Mouse (Mus musculus) CH12.LX (cell line): ENCODE measurements around the gene Mettl3. TPM values are rescaled to one million over a fixed set of nuclear protein-coding genes. Genes with fewer than 3 reads are reported as not detected.
A peak's percentile ranks its signal among the peaks of the same experiment; 100 is the strongest.

Source experiments
- DNase-seq: peaks from one replicate; pipeline ENCODE4 v3.0.0-alpha.2; 2013; ENCODE audit errors: extremely low read depth
- H3K27ac ChIP-seq: 2 replicates; pipeline ENCODE4 v1.5.1; 2012; ENCODE audit warnings: low read depth, mild to moderate bottlenecking, control low read depth, moderate library complexity; ENCODE audit not compliant: insufficient read depth
- H3K27me3 ChIP-seq: replicated peaks from 2 replicates; pipeline ENCODE3; 2012; ENCODE audit warnings: inconsistent platforms
- H3K36me3 ChIP-seq, 2 experiments: replicated peaks in 1 of 2; 2 replicates each; pipeline versions ENCODE3 to v1.6.1; 2012; ENCODE audit warnings: inconsistent platforms in 1 of 2, low read length in 1 of 2, mild to moderate bottlenecking in 1 of 2, mixed read lengths in 1 of 2, moderate library complexity in 1 of 2; ENCODE audit not compliant: control insufficient read depth in 1 of 2, insufficient read depth in 1 of 2
- H3K4me1 ChIP-seq, 2 experiments: 2 replicates each; pipeline ENCODE4 v1.6.1; 2012; ENCODE audit warnings: inconsistent platforms in 1 of 2, moderate library complexity in 1 of 2; ENCODE audit not compliant: insufficient read depth in 2 of 2, control insufficient read depth in 1 of 2
- H3K4me2 ChIP-seq: 2 replicates; pipeline ENCODE4 v1.6.1; 2012; ENCODE audit warnings: low read depth, mild to moderate bottlenecking, control low read depth; ENCODE audit not compliant: poor library complexity, insufficient read depth, severe bottlenecking
- H3K4me3 ChIP-seq, 3 experiments: fragments of 150-350 bp in 1 of 3; sonication (generic) in 1 of 3; replicated peaks in 1 of 3; 2 replicates each; pipeline versions ENCODE3 to v1.5.1; 2011 to 2012; ENCODE audit warnings: low read depth in 2 of 3, low read length in 2 of 3, mild to moderate bottlenecking in 2 of 3, moderate library complexity in 2 of 3, control low read depth in 1 of 3, improper control_type of control experiment in 1 of 3, inconsistent platforms in 1 of 3, mixed read lengths in 1 of 3; ENCODE audit not compliant: poor library complexity in 1 of 3
- H3K79me2 ChIP-seq: replicated peaks from 2 replicates; pipeline ENCODE4 v1.6.1; 2012; ENCODE audit warnings: mild to moderate bottlenecking, moderate library complexity; ENCODE audit not compliant: control insufficient read depth, poor library complexity, insufficient read depth, severe bottlenecking; ENCODE audit errors: extremely low read depth
- H3K9ac ChIP-seq: 2 replicates; pipeline ENCODE4 v1.6.1; 2012; ENCODE audit warnings: low read depth, mild to moderate bottlenecking, control low read depth, moderate library complexity; ENCODE audit not compliant: insufficient read depth
- H3K9me3 ChIP-seq: replicated peaks from 2 replicates; pipeline ENCODE3; 2012; ENCODE audit warnings: low read length, inconsistent platforms, mixed read lengths
- CHD2 ChIP-seq: IDR thresholded peaks from 2 replicates; pipeline ENCODE4 v1.6.1; 2011; ENCODE audit warnings: low read length, improper control_type of control experiment
- EP300 ChIP-seq: IDR thresholded peaks from 2 replicates; pipeline ENCODE4 v1.6.1; 2011; ENCODE audit warnings: low read length, improper control_type of control experiment
- ETS1 ChIP-seq: conservative IDR thresholded peaks from 2 replicates; pipeline ENCODE4 v1.6.1; 2012; ENCODE audit warnings: low read depth, mild to moderate bottlenecking, inconsistent platforms, low read length, improper control_type of control experiment, moderate library complexity
- JUND ChIP-seq: conservative IDR thresholded peaks from 2 replicates; pipeline ENCODE4 v1.6.1; 2011; ENCODE audit warnings: low read depth, low read length, improper control_type of control experiment
- MAFK ChIP-seq: IDR thresholded peaks from 2 replicates; pipeline ENCODE4 v1.6.1; 2011; ENCODE audit warnings: low read length, improper control_type of control experiment; ENCODE audit not compliant: insufficient replicate concordance
- MAX ChIP-seq: IDR thresholded peaks from 2 replicates; pipeline ENCODE4 v1.6.1; 2011; ENCODE audit warnings: low read length, improper control_type of control experiment
- MAZ ChIP-seq: IDR thresholded peaks from 2 replicates; pipeline ENCODE4 v1.6.1; 2012; ENCODE audit warnings: low read depth, mild to moderate bottlenecking, inconsistent platforms, low read length, improper control_type of control experiment, moderate library complexity
- POLR2A ChIP-seq: IDR thresholded peaks from 2 replicates; pipeline ENCODE4 v1.6.1; 2011; ENCODE audit warnings: low read depth, mild to moderate bottlenecking, improper control_type of control experiment, low read length
- POLR2AphosphoS2 ChIP-seq: IDR thresholded peaks from 2 replicates; pipeline ENCODE4 v1.6.1; 2011; ENCODE audit warnings: low read depth, low read length, improper control_type of control experiment
- ZC3H11A ChIP-seq: IDR thresholded peaks from 2 replicates; pipeline ENCODE4 v1.6.1; 2012; ENCODE audit warnings: low read depth, mild to moderate bottlenecking, inconsistent platforms, low read length, improper control_type of control experiment
- ZNF384 ChIP-seq: IDR thresholded peaks from 2 replicates; pipeline ENCODE4 v1.6.1; 2012; ENCODE audit warnings: low read depth, low read length, improper control_type of control experiment, inconsistent platforms
- dilution Hi-C: fragments of 300-500 bp; cut with MboI; formaldehyde crosslinking; loops from 2 replicates; pipeline ENCODE4 v1.14.3; 2020; ENCODE audit warnings: low sequenced_read_pairs; ENCODE audit not compliant: extremely low pct_unique_long_range_greater_than_20kb, extremely low pct_ligation_motif_present
- in situ Hi-C: fragments of 300-500 bp; cut with MboI; formaldehyde crosslinking; loops from 3 replicates; pipeline ENCODE4 v1.14.3; 2019; ENCODE audit warnings: low sequenced_read_pairs, low pct_ligation_motif_present, low pct_unique_long_range_greater_than_20kb, mixed read lengths
- polyA plus RNA-seq: library from polyadenylated mRNA; unstranded; fragments of >175 nt; gene quantifications from 2 replicates; pipeline ENCODE4 v1.2.1, GENCODE M21; 2012; ENCODE audit warnings: low read depth; ENCODE audit not compliant: insufficient read length
- total RNA-seq, 2 experiments: library from RNA; depleted of rRNA; stranded (reverse); fragments of 300-350 nt in 1 of 2; fragments of >200 nt in 1 of 2; gene quantifications; 2 replicates each; pipeline ENCODE4 v1.2.3; 2012 to 2014

Mettl3 gene
- total and polyA plus RNA-seq, 3 experiments, result 41.6 to 47.4 (median 47.0) TPM

- Histone ChIP-seq H3K4me3 (peak overlapping the region in 1 of 3 experiments; percentile 17), H3K4me1 (peaks cover 2 to 6% of the 10 kb centered on the region in 2 experiments; a peak in 2 of 4 replicates), H3K9me3 (peaks cover 2% of the 10 kb centered on the region), H3K27me3 (no peaks in the 10 kb centered on the region), H3K4me2 (peak overlapping the region; percentile 7), H3K9ac (peak overlapping the region; percentile 18; the same call in 1 of the 2 replicates), H3K27ac (no peak overlapping the region), H3K36me3 (no peaks in the 10 kb centered on the region), H3K79me2 (no peaks in the 10 kb centered on the region)
- dilution Hi-C loops (no loop called here), in situ Hi-C loops (no loop called here)
- no peak for DNase-seq
- TF ChIP-seq EP300, result no peak
- TF ChIP-seq ETS1, result no peak
- TF ChIP-seq MAFK, result no peak
- no peak for TF ChIP-seq ZNF384
- TF ChIP-seq POLR2AphosphoS2, result no peak
Measured at GRCm38 (mm10) chr14:52316441-52317225, 11.7 kb upstream of the Mettl3 start.

- peak overlapping the region; percentile 18; the same call in 1 of the 2 replicates for H3K9ac ChIP-seq
- no peaks in the 10 kb centered on the region for H3K79me2 ChIP-seq
- peak; percentile 77 for TF ChIP-seq CHD2
- no peak for TF ChIP-seq MAX
- no peak for TF ChIP-seq MAZ
- TF ChIP-seq JUND, result no peak
- TF ChIP-seq POLR2A, result peak; percentile 25; the same call in 1 of the 2 replicates
- no peak for TF ChIP-seq ZC3H11A
- H3K36me3 ChIP-seq, result no peaks in the 10 kb centered on the region
- H3K4me1 ChIP-seq, result peaks cover 2 to 6% of the 10 kb centered on the region in 2 experiments; a peak in 2 of 4 replicates
- H3K4me3 ChIP-seq, result peak overlapping the region; percentile 3 to 52 (median 20)
- DNase-seq, result no peak
- H3K27ac ChIP-seq, result no peak overlapping the region
- H3K4me2 ChIP-seq, result peak overlapping the region; percentile 7
- no peaks in the 10 kb centered on the region for H3K27me3 ChIP-seq
- H3K9me3 ChIP-seq, result peaks cover 2% of the 10 kb centered on the region
- dilution Hi-C loops, result no loop called here
- in situ Hi-C loops, result no loop called here
Measured at GRCm38 (mm10) chr14:52315792-52316440, 11.0 kb upstream of the Mettl3 start.
